Mouse (Mus musculus): Measurements from ENCODE around the gene Rnft1. TPM values are rescaled to one million over a fixed set of nuclear protein-coding genes. Genes with fewer than 3 reads are reported as not detected.

The Rnft1 gene
- total and polyA plus RNA-seq, 3 experiments = 34.9 to 49.7 (median 49.2) TPM

GRCm38 (mm10) chr11:86507991-86508390 is 23.5 kb downstream of the Rnft1 start:
- dilution Hi-C loops (cut with MboI; ENCODE audit: extremely low pct_ligation_motif_present, extremely low pct_unique_long_range_greater_than_20kb, low sequenced_read_pairs) (no loop called here), in situ Hi-C loops (cut with MboI; ENCODE audit: low pct_ligation_motif_present, low pct_unique_long_range_greater_than_20kb, low sequenced_read_pairs) (no loop called here)
- Histone ChIP-seq H3K4me2 (ENCODE audit: insufficient read depth, low read depth, poor library complexity, severe bottlenecking) (no peak overlapping the region), H3K27ac (ENCODE audit: insufficient read depth, low read depth) (no peak overlapping the region), H3K4me3 (replicated peaks in 1 of 3; ENCODE audit: low read depth in 2 of 3, low read length in 2 of 3, poor library complexity in 1 of 3) (no peak overlapping the region), H3K79me2 (replicated peaks; ENCODE audit: control insufficient read depth, extremely low read depth, insufficient read depth, poor library complexity, severe bottlenecking) (no peaks in the 10 kb centered on the region), H3K9me3 (replicated peaks; ENCODE audit: low read length) (no peaks in the 10 kb centered on the region), H3K4me1 (ENCODE audit: control insufficient read depth in 1 of 2, insufficient read depth in 2 of 2) (no peaks in the 10 kb centered on the region), H3K27me3 (replicated peaks) (no peaks in the 10 kb centered on the region), H3K36me3 (replicated peaks in 1 of 2; ENCODE audit: control insufficient read depth in 1 of 2, insufficient read depth in 1 of 2, low read length in 1 of 2) (peaks cover 65 to 93% of the 10 kb centered on the region in 2 experiments), H3K9ac (ENCODE audit: insufficient read depth, low read depth) (no peak overlapping the region)
- no peak for DNase-seq (ENCODE audit: extremely low read depth)
- no peak for TF ChIP-seq TCF12 (IDR thresholded peaks at IDR 0.05; ENCODE audit: low read depth, low read length)
- TF ChIP-seq USF2 (conservative IDR thresholded peaks at IDR 0.05; ENCODE audit: low read depth, low read length) = no peak
- TF ChIP-seq ZKSCAN1 (IDR thresholded peaks at IDR 0.05; ENCODE audit: borderline replicate concordance, low read depth, low read length) = no peak
- no peak for TF ChIP-seq CHD2 (IDR thresholded peaks at IDR 0.05; ENCODE audit: low read length)
- TF ChIP-seq RCOR1 (conservative IDR thresholded peaks at IDR 0.05; ENCODE audit: low read depth, low read length) = no peak
- no peak for TF ChIP-seq ZC3H11A (IDR thresholded peaks at IDR 0.05; ENCODE audit: low read depth, low read length)
- TF ChIP-seq TBP (conservative IDR thresholded peaks at IDR 0.05; ENCODE audit: low read depth, low read length) = no peak

- H3K27ac ChIP-seq (ENCODE audit: insufficient read depth, low read depth) = no peak overlapping the region; the same call in 1 of the 2 replicates
- H3K36me3 ChIP-seq (replicated peaks in 1 of 2; ENCODE audit: control insufficient read depth in 1 of 2, insufficient read depth in 1 of 2, low read length in 1 of 2) = peaks cover 58 to 90% of the 10 kb centered on the region in 2 experiments
- dilution Hi-C loops (cut with MboI; ENCODE audit: extremely low pct_ligation_motif_present, extremely low pct_unique_long_range_greater_than_20kb, low sequenced_read_pairs) (no loop called here), in situ Hi-C loops (cut with MboI; ENCODE audit: low pct_ligation_motif_present, low pct_unique_long_range_greater_than_20kb, low sequenced_read_pairs) (no loop called here)
- H3K9me3 ChIP-seq (replicated peaks; ENCODE audit: low read length) = peaks cover 4% of the 10 kb centered on the region
- H3K4me1 ChIP-seq (ENCODE audit: control insufficient read depth in 1 of 2, insufficient read depth in 2 of 2) = peaks cover 7 to 15% of the 10 kb centered on the region in 2 experiments; a peak in 3 of 4 replicates
- TF ChIP-seq PAX5 (IDR thresholded peaks at IDR 0.05; ENCODE audit: low read length) = no peak
- no peak for TF ChIP-seq ELF1 (IDR thresholded peaks at IDR 0.05; ENCODE audit: low read depth, low read length)
- TF ChIP-seq RAD21 (IDR thresholded peaks at IDR 0.05; ENCODE audit: low read depth, low read length) = no peak
- TF ChIP-seq MAX (IDR thresholded peaks at IDR 0.05; ENCODE audit: low read length) = no peak
- H3K4me3 ChIP-seq (replicated peaks in 1 of 3; ENCODE audit: low read depth in 2 of 3, low read length in 2 of 3, poor library complexity in 1 of 3) = no peak overlapping the region
- DNase-seq (ENCODE audit: extremely low read depth) = no peak
- H3K9ac ChIP-seq (ENCODE audit: insufficient read depth, low read depth) = no peak overlapping the region
- peaks cover 10% of the 10 kb centered on the region; the same call in 1 of the 2 replicates for H3K79me2 ChIP-seq (replicated peaks; ENCODE audit: control insufficient read depth, extremely low read depth, insufficient read depth, poor library complexity, severe bottlenecking)
- H3K27me3 ChIP-seq (replicated peaks) = no peaks in the 10 kb centered on the region
- no peak overlapping the region for H3K4me2 ChIP-seq (ENCODE audit: insufficient read depth, low read depth, poor library complexity, severe bottlenecking)
Measured at GRCm38 (mm10) chr11:86516620-86517019, 32.2 kb downstream of the Rnft1 start.

- in situ Hi-C loops (cut with MboI; ENCODE audit: low pct_ligation_motif_present, low pct_unique_long_range_greater_than_20kb, low sequenced_read_pairs) (no loop called here), dilution Hi-C loops (cut with MboI; ENCODE audit: extremely low pct_ligation_motif_present, extremely low pct_unique_long_range_greater_than_20kb, low sequenced_read_pairs) (no loop called here)
- DNase-seq (ENCODE audit: extremely low read depth) = no peak
- TF ChIP-seq RCOR1 (conservative IDR thresholded peaks at IDR 0.05; ENCODE audit: low read depth, low read length) (no peak), GABPA (IDR thresholded peaks at IDR 0.05; ENCODE audit: insufficient replicate concordance, low read depth, low read length) (no peak), HCFC1 (IDR thresholded peaks at IDR 0.05; ENCODE audit: low read depth, low read length) (no peak), ZNF384 (IDR thresholded peaks at IDR 0.05; ENCODE audit: low read depth, low read length) (no peak), MAX (IDR thresholded peaks at IDR 0.05; ENCODE audit: low read length) (no peak), TBP (conservative IDR thresholded peaks at IDR 0.05; ENCODE audit: low read depth, low read length) (no peak), CHD1 (IDR thresholded peaks at IDR 0.05; ENCODE audit: low read depth, low read length) (no peak), UBTF (IDR thresholded peaks at IDR 0.05; ENCODE audit: low read depth, low read length) (no peak), CTCF (conservative IDR thresholded peaks at IDR 0.05 in 1 of 2, IDR thresholded peaks at IDR 0.05 in 1 of 2; ENCODE audit: low read depth in 2 of 2, low read length in 2 of 2) (no peak), EP300 (IDR thresholded peaks at IDR 0.05; ENCODE audit: low read length) (no peak), MXI1 (IDR thresholded peaks at IDR 0.05; ENCODE audit: low read depth, low read length) (no peak), TCF12 (IDR thresholded peaks at IDR 0.05; ENCODE audit: low read depth, low read length) (no peak), SIN3A (IDR thresholded peaks at IDR 0.05; ENCODE audit: low read length) (no peak), ZC3H11A (IDR thresholded peaks at IDR 0.05; ENCODE audit: low read depth, low read length) (no peak), POLR2AphosphoS2 (IDR thresholded peaks at IDR 0.05; ENCODE audit: low read depth, low read length) (no peak), PAX5 (IDR thresholded peaks at IDR 0.05; ENCODE audit: low read length) (no peak), MAZ (IDR thresholded peaks at IDR 0.05; ENCODE audit: low read depth, low read length) (no peak), MAFK (IDR thresholded peaks at IDR 0.05; ENCODE audit: insufficient replicate concordance, low read length) (no peak), RAD21 (IDR thresholded peaks at IDR 0.05; ENCODE audit: low read depth, low read length) (no peak), MYC (IDR thresholded peaks at IDR 0.05; ENCODE audit: low read depth, low read length) (no peak)
- Histone ChIP-seq H3K9ac (ENCODE audit: insufficient read depth, low read depth) (no peak overlapping the region), H3K27me3 (replicated peaks) (no peaks in the 10 kb centered on the region), H3K4me3 (replicated peaks in 1 of 3; ENCODE audit: low read depth in 2 of 3, low read length in 2 of 3, poor library complexity in 1 of 3) (no peak overlapping the region), H3K4me1 (ENCODE audit: control insufficient read depth in 1 of 2, insufficient read depth in 2 of 2) (peaks cover 7 to 18% of the 10 kb centered on the region in 2 experiments; a peak in 3 of 4 replicates), H3K27ac (ENCODE audit: insufficient read depth, low read depth) (no peak overlapping the region), H3K79me2 (replicated peaks; ENCODE audit: control insufficient read depth, extremely low read depth, insufficient read depth, poor library complexity, severe bottlenecking) (peaks cover 11% of the 10 kb centered on the region; the same call in 1 of the 2 replicates), H3K4me2 (ENCODE audit: insufficient read depth, low read depth, poor library complexity, severe bottlenecking) (no peak overlapping the region), H3K36me3 (replicated peaks in 1 of 2; ENCODE audit: control insufficient read depth in 1 of 2, insufficient read depth in 1 of 2, low read length in 1 of 2) (peaks cover 60 to 90% of the 10 kb centered on the region in 2 experiments), H3K9me3 (replicated peaks; ENCODE audit: low read length) (peaks cover 4% of the 10 kb centered on the region)
Measured at GRCm38 (mm10) chr11:86517229-86517628, 32.8 kb downstream of the Rnft1 start.
